Mouse (Mus musculus): ENCODE results near the gene Upk3bl.

Upk3bl gene

GRCm38 (mm10) chr5:136054301-136055077 lies at the start of gene Upk3bl:
Upk3bl (plus strand) TSS chr5:136054492.
- no peak for DNase-seq (ENCODE audit: low spot score in 2 of 2)

- DNase-seq (ENCODE audit: low spot score in 2 of 2), result no peak
Measured at GRCm38 (mm10) chr5:136004537-136004936, 49.8 kb upstream of the Upk3bl start.

DNA sequence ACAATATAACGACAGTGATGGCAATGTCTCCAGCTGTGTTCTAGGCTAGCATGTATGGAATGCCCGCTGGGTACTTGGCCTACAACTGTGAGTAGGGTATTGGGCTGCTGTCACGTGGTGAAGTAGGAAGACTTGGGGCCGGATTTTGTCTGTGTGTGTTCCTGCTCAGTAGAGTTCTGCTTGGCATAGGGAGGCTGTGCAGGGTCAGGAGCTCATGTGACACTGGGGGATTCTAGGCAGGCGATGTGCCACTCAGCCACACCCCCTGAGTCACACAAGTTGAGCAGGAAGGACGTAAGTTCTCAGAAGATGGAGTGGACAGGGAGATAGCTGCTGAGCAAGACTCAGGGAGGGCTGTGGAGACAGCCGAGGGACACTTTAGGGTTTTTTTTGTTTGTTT lies 46.5 kb upstream of the Upk3bl start:
- DNase-seq (ENCODE audit: low spot score in 2 of 2), result no peak

DNA sequence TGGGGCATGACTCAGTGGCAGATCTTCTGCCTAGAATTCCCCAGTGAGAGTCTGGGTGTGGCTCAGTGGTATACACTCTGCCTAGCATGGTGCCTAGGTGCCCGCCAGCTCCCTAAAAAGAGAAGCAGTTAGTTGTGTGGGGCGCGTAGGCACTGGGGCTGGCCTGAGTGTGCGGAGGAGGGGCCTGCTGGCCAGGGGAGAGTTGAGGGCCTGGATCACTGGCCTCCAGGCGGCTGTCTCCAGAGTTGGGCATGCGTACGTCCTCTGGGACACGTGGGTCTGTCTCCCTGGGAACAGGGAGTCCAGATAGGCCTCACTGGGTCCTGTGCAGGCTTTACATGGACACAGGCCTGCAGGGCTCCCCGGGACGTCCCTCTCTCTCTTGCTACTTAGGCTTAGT lies 39.4 kb upstream of the Upk3bl start:
- no peak for DNase-seq (ENCODE audit: low spot score in 2 of 2)

- no peak for DNase-seq (ENCODE audit: low spot score in 2 of 2)
Measured at GRCm38 (mm10) chr5:136015586-136015985, 38.7 kb upstream of the Upk3bl start.

- peak in 1 of 2 experiments; percentile 32 for DNase-seq (ENCODE audit: low spot score in 2 of 2)
Measured at GRCm38 (mm10) chr5:136016014-136016876, 38.0 kb upstream of the Upk3bl start.

GRCm38 (mm10) chr5:136017262-136017661 lies 37.0 kb upstream of the Upk3bl start:
- DNase-seq (ENCODE audit: low spot score in 2 of 2), result no peak

DNA sequence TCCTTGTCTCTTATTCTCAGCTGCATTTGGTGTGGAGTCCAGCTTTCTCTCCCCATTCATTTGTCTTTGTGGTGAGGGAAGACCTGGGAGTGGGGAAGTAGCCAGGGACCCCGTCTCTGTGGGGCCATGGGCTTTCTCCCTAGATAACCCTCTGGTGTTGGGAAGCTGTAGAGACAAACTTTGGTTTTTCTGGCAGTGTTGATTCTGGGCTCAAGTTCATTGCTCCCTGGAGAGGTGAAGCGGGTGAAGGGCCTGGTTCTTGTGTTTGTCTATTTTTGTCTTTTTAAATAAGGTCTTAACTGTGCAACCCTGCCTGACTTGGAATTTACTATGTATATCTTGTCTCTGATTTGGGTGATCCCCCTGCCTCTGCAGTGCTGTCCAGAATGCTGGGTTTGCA lies 35.6 kb upstream of the Upk3bl start:
- no peak for DNase-seq (ENCODE audit: low spot score in 2 of 2)

DNA sequence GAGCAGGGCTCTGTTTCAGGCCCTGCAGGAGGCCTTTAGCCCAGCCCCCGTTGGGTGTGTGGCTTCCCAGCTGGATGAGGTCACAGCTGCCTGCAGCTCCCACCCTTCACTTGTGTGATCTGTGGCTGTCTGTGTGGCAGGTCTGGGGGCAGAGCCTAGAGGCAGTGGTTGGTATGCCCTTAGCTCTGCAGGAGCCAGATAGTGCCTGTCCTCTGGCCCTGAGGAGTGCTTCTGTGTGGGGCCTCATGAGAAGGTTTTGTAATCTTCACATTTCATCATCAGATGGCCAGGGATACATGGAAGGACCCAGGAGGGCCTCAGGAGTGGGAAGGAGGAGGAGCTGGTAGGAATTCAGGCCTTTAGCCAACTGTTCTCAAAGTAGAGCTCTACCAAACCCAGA lies 34.4 kb upstream of the Upk3bl start:
- DNase-seq (ENCODE audit: low spot score in 2 of 2), result no peak

- peak in 1 of 2 experiments; percentile 31 for DNase-seq (ENCODE audit: low spot score in 2 of 2)
Measured at GRCm38 (mm10) chr5:136025712-136026111, 28.6 kb upstream of the Upk3bl start.

- no peak for DNase-seq (ENCODE audit: low spot score in 2 of 2)
Measured at GRCm38 (mm10) chr5:136026859-136027258, 27.4 kb upstream of the Upk3bl start.

- no peak for DNase-seq (ENCODE audit: low spot score in 2 of 2)
Measured at GRCm38 (mm10) chr5:136027612-136028311, 26.5 kb upstream of the Upk3bl start.

- no peak for DNase-seq (ENCODE audit: low spot score in 2 of 2)
Measured at GRCm38 (mm10) chr5:136034868-136035267, 19.4 kb upstream of the Upk3bl start.

DNA sequence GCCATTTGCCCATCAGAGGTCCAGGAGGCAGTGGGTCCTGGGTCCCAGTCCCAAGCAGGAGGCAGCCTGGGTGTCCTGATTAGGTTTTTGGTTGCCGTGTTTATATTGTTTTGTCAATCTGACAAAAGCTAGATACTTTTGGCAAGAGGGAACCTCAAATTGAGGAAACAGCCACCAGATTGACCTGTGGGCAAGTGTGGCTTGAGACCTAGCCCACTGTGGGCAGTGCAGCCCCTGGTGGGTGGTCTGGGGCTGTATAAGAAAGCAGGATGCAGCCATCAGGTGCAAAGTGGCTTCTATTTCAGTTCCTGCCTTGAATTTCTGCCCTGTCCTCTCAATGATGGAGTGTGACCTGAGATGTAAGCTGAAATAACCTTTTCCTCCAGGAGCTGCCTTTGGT lies 19.0 kb upstream of the Upk3bl start:
- no peak for DNase-seq (ENCODE audit: low spot score in 2 of 2)

DNA sequence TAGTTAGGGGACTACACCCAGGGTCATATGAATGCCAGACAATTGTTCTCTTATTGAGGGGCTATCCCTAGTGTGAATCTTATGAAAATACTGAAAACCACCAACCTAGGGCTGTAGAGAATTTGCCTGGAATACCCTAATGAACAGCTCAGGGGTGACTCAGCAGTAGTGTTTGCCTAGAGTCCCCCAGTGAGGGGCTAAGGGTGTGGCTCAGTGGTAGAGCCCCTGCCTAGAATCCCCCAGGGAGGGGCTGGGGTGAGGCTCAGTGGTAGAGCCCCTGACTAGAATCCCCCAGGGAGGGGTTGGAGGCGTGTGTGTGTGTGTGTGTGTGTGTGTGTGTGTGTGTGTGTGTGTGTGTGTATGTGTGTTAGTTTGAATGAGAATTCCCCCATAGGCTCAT lies 17.6 kb upstream of the Upk3bl start:
- no peak for DNase-seq (ENCODE audit: low spot score in 2 of 2)

GRCm38 (mm10) chr5:136038258-136039214 lies 15.8 kb upstream of the Upk3bl start, which contains the start of gene Upk3b:
Upk3b (plus strand) TSS chr5:136038496.
- DNase-seq (ENCODE audit: low spot score in 2 of 2), result no peak

DNA sequence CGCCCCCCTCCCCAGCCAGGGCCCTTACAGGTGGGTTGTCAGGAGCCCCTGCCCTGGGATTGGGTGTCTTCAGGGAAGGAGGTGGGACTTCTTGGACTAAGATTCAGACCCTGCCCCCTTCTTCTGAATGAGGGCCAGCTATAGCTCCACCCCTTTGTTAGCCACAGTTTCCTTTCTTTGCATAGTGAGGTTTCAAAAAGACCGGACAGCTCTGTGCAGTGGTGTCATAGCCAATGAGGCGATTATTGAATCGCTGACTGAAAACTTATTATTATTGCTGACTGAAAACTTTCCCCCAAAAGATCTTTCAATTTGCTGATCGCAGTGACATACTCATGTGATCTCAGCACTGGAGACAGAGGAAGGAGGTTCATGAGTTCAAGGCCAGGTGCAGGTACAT lies 14.1 kb upstream of the Upk3bl start:
- DNase-seq (ENCODE audit: low spot score in 2 of 2), result no peak

- no peak for DNase-seq (ENCODE audit: low spot score in 2 of 2)
Measured at GRCm38 (mm10) chr5:136041260-136041659, 13.0 kb upstream of the Upk3bl start.

DNA sequence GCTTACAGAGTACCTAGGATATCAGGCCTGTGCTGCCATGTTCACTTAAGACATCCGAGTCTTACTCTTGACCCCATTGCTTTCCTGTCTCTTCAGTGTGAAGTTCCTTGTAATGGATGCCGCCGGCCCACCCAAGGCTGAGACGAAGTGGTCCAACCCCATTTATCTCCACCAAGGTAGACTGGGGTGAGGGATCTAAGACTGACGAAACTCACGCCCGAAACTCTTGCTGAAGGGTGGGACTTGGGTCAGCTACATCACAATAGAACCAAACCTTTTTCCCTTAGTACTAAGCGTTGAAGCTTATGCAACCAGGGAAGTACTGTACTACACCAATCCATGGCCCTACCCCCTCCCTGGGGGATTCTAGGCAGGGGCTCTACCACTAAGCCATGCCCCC lies 12.6 kb upstream of the Upk3bl start:
- DNase-seq (ENCODE audit: low spot score in 2 of 2), result no peak

DNA sequence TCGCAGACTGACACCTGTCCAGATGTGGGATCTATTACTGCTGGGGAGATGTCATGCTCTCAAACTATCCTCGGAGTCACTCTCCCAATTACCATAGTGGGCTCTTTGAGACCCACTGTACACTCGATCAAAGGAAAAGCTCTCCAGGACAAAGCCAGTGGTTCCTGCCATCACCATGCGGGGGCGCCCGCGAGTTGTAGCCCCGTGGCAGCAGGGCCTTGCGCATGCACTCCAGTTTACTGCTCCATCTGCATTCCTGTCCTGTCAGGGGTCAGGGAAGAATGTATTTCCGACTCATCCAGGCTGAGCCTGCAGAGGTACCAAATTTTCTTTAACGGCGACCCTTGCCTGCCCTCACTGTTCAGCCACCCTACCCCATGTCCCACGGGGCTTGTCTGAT lies 9.4 kb upstream of the Upk3bl start:
- DNase-seq (ENCODE audit: low spot score in 2 of 2), result no peak

DNA sequence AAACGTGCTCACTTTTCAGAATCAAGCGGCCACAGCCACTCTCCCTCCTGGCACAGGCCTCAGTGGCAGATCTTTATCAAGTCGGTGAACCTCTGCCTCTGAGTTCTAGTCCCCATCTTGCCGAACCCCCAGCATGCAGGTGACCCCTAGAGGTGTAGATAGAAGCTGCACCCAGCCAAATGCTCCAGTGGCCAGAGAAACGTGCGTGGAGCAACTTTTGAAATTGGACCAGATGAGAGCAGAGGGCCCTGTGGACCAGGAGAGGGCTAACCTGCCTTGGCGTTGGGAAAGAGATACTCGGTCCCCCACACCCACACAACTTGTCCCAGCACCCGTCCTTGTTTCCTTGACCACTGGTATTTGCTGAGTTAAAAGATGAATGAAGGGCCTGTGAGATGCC lies 8.9 kb upstream of the Upk3bl start:
- no peak for DNase-seq (ENCODE audit: low spot score in 2 of 2)
